Mouse (Mus musculus) kidney, embryonic 15.5 days (tissue): Measurements from ENCODE around the gene Rdh19. TPM values are rescaled to one million over a fixed set of nuclear protein-coding genes. Genes with fewer than 3 reads are reported as not detected.

Experiments used
- ATAC-seq: fragments of 200-750 bp; cut with Nextera tagmentation; replicated peaks from 2 replicates; pipeline ENCODE4 v1.8.0; 2017; ENCODE audit warnings: moderate TSS enrichment; ENCODE audit not compliant: low FRiP score
- H3K27ac ChIP-seq: fragments of 300-500 bp; sonication (generic); 2 replicates; pipeline ENCODE4 v1.5.1; 2015; ENCODE audit warnings: mild to moderate bottlenecking, inconsistent platforms
- H3K27me3 ChIP-seq: fragments of 300-500 bp; sonication (generic); 2 replicates; pipeline ENCODE4 v1.6.1; 2015; ENCODE audit warnings: inconsistent platforms
- H3K36me3 ChIP-seq: fragments of 300-500 bp; sonication (generic); 2 replicates; pipeline ENCODE4 v1.6.1; 2015; ENCODE audit warnings: inconsistent platforms
- H3K4me1 ChIP-seq: fragments of 300-500 bp; sonication (generic); 2 replicates; pipeline ENCODE4 v1.6.1; 2015; ENCODE audit warnings: inconsistent platforms
- H3K4me2 ChIP-seq: fragments of 300-500 bp; sonication (generic); 2 replicates; pipeline ENCODE4 v1.6.1; 2015; ENCODE audit warnings: moderate library complexity, mild to moderate bottlenecking, inconsistent platforms
- H3K4me3 ChIP-seq: fragments of 300-500 bp; sonication (generic); replicated peaks from 2 replicates; pipeline ENCODE4 v1.5.1; 2015; ENCODE audit warnings: mild to moderate bottlenecking, inconsistent platforms
- H3K9ac ChIP-seq: fragments of 300-500 bp; sonication (generic); 2 replicates; pipeline ENCODE4 v1.6.1; 2015; ENCODE audit warnings: mild to moderate bottlenecking, inconsistent platforms
- H3K9me3 ChIP-seq: fragments of 300-500 bp; sonication (generic); replicated peaks from 2 replicates; pipeline ENCODE4 v1.6.1; 2016; ENCODE audit warnings: inconsistent platforms
- WGBS: fragments of 180-500 bp; shearing (Covaris S2); methylation state at CpG from one replicate; pipeline ENCODE4 v1.1.7; 2015; ENCODE audit warnings: mixed read lengths; 5-methylcytosine and 5-hydroxymethylcytosine counted together
- polyA plus RNA-seq: library from polyadenylated mRNA; unstranded; fragments of >200 nt; fragmentation: Nextera tagmentation; extraction: Ambion mirVana; gene quantifications from 2 replicates; pipeline ENCODE4 v1.2.1, GENCODE M21; 2015

Rdh19 gene
- polyA plus RNA-seq, 1 experiment from 2014 or later, result 2.0 TPM

GRCm38 (mm10) chr10:127906138-127906537 is 56.4 kb downstream of the Rdh19 start:
- Histone ChIP-seq H3K36me3 (no peaks in the 10 kb centered on the region), H3K4me1 (peaks cover 5% of the 10 kb centered on the region; the same call in 1 of the 2 replicates), H3K27me3 (no peaks in the 10 kb centered on the region), H3K4me2 (no peak overlapping the region), H3K9me3 (no peaks in the 10 kb centered on the region), H3K4me3 (no peak overlapping the region), H3K27ac (no peak overlapping the region), H3K9ac (no peak overlapping the region)
- 86% methylated on average over 2 of the region's 2 CpGs for WGBS
- ATAC-seq, result no peak

- Histone ChIP-seq H3K4me3 (no peak overlapping the region), H3K4me1 (peaks cover 5% of the 10 kb centered on the region; the same call in 1 of the 2 replicates), H3K4me2 (no peak overlapping the region), H3K27me3 (no peaks in the 10 kb centered on the region), H3K9me3 (no peaks in the 10 kb centered on the region), H3K9ac (no peak overlapping the region), H3K36me3 (no peaks in the 10 kb centered on the region), H3K27ac (no peak overlapping the region)
- no peak for ATAC-seq
Observed at GRCm38 (mm10) chr10:127907386-127907951, 57.7 kb downstream of the Rdh19 start.

Other genes with a start within 250 kb of the Rdh19 start
- 52.4 and 65.0 TPM in 2 replicates for gene Lrp1, start 228.8 kb upstream of the Rdh19 start, polyA plus RNA-seq
- gene Stat6, start 206.9 kb upstream of the Rdh19 start, polyA plus RNA-seq, result 26.5 and 27.2 TPM in 2 replicates
- gene Nemp1, start 183.0 kb upstream of the Rdh19 start, polyA plus RNA-seq, result 10.9 TPM in 2 replicates
- gene Nab2, start 181.4 kb upstream of the Rdh19 start, polyA plus RNA-seq, result 27.1 and 30.8 TPM in 2 replicates
- gene Myo1a, start 144.8 kb upstream of the Rdh19 start, polyA plus RNA-seq, result 0.65 and 0.81 TPM in 2 replicates
- gene Tac2, start 125.5 kb upstream of the Rdh19 start, polyA plus RNA-seq, result 2.2 and 2.3 TPM in 2 replicates
- 3.9 TPM in 2 replicates for gene Zbtb39, start 110.4 kb upstream of the Rdh19 start, polyA plus RNA-seq
- gene Gpr182, start 98.2 kb upstream of the Rdh19 start, polyA plus RNA-seq, result 7.5 and 8.3 TPM in 2 replicates
- 0.12 and 0.14 TPM in 2 replicates for gene Rdh1, start 90.2 kb upstream of the Rdh19 start, polyA plus RNA-seq
- 0.34 TPM in 1 of 2 replicates, not detected in the other for gene Rdh16f1, start 90.1 kb upstream of the Rdh19 start, polyA plus RNA-seq
- gene Rdh9, start 73.5 kb upstream of the Rdh19 start, polyA plus RNA-seq, result 0.19 TPM in 1 of 2 replicates, not detected in the other
- gene Rdh16, start 48.8 kb upstream of the Rdh19 start, polyA plus RNA-seq, result 0.36 and 0.45 TPM in 2 replicates
- gene Rdh16f2, start 16.5 kb downstream of the Rdh19 start, polyA plus RNA-seq, result 0.64 and 0.72 TPM in 2 replicates
- gene Rdh7, start 38.9 kb downstream of the Rdh19 start, polyA plus RNA-seq, result not detected in 2 replicates
- 0.08 TPM in 1 of 2 replicates, not detected in the other for gene Sdr9c7, start 48.6 kb downstream of the Rdh19 start, polyA plus RNA-seq
- not detected in 2 replicates for gene Hsd17b6, start 157.7 kb downstream of the Rdh19 start, polyA plus RNA-seq
- 84.9 and 92.8 TPM in 2 replicates for gene Prim1, start 165.2 kb downstream of the Rdh19 start, polyA plus RNA-seq
- gene Naca, start 185.6 kb downstream of the Rdh19 start, polyA plus RNA-seq, result 838 and 886 TPM in 2 replicates
- 493 and 571 TPM in 2 replicates for gene Ptges3, start 209.0 kb downstream of the Rdh19 start, polyA plus RNA-seq
- gene Atp5b, start 233.3 kb downstream of the Rdh19 start, polyA plus RNA-seq, result 2,850 and 2,855 TPM in 2 replicates
- gene Baz2a, start 241.6 kb downstream of the Rdh19 start, polyA plus RNA-seq, result 12.7 and 14.2 TPM in 2 replicates